Mouse (Mus musculus) stomach, embryonic 16.5 days (tissue): ENCODE measurements around the gene Ccl26. TPM values are rescaled to one million over a fixed set of nuclear protein-coding genes. Genes with fewer than 3 reads are reported as not detected.
"Not testable (repeated sequence)": the region's sequence is repeated elsewhere in the genome, so short reads cannot be mapped to it uniquely, and the experiment has no call there.

Experiments used
- ATAC-seq: fragments of 200-750 bp; cut with Nextera tagmentation; 2 replicates; pipeline ENCODE4 v1.8.0; 2017; ENCODE audit warnings: moderate number of reproducible peaks, moderate TSS enrichment; ENCODE audit not compliant: insufficient read depth, low FRiP score
- H3K27ac ChIP-seq: fragments of 300-500 bp; sonication (generic); 2 replicates; pipeline ENCODE4 v1.5.1; 2014; ENCODE audit warnings: low read length
- H3K27me3 ChIP-seq: fragments of 300-500 bp; sonication (generic); 2 replicates; pipeline ENCODE4 v1.6.1; 2014; ENCODE audit warnings: low read length, control low read depth, mixed read lengths; ENCODE audit not compliant: control insufficient read depth, insufficient read depth
- H3K36me3 ChIP-seq: fragments of 300-500 bp; sonication (generic); 2 replicates; pipeline ENCODE4 v1.6.1; 2014; ENCODE audit warnings: low read length; ENCODE audit not compliant: control insufficient read depth, insufficient read depth
- H3K4me1 ChIP-seq: fragments of 300-500 bp; sonication (generic); 2 replicates; pipeline ENCODE4 v1.6.1; 2014; ENCODE audit warnings: low read length, control low read depth, mixed read lengths; ENCODE audit not compliant: control insufficient read depth, insufficient read depth
- H3K4me2 ChIP-seq: fragments of 300-500 bp; sonication (generic); 2 replicates; pipeline ENCODE4 v1.6.1; 2014; ENCODE audit warnings: low read depth, low read length, mixed read lengths
- H3K4me3 ChIP-seq: fragments of 300-500 bp; sonication (generic); replicated peaks from 2 replicates; pipeline ENCODE4 v1.5.1; 2014; ENCODE audit warnings: mild to moderate bottlenecking, low read length
- H3K9ac ChIP-seq: fragments of 300-500 bp; sonication (generic); 2 replicates; pipeline ENCODE4 v1.6.1; 2014; ENCODE audit warnings: low read length
- H3K9me3 ChIP-seq: fragments of 300-500 bp; sonication (generic); replicated peaks from 2 replicates; pipeline ENCODE4 v1.6.1; 2016; ENCODE audit warnings: low read length, control low read depth; ENCODE audit not compliant: control insufficient read depth
- WGBS: fragments of 180-500 bp; shearing (Covaris S2); extraction: QIAGEN DNeasy Blood & Tissue Kit; methylation state at CpG from one replicate; pipeline ENCODE4 v1.1.7; 2014; 5-methylcytosine and 5-hydroxymethylcytosine counted together
- polyA plus RNA-seq: library from polyadenylated mRNA; unstranded; fragments of >200 nt; fragmentation: Nextera tagmentation; extraction: Ambion mirVana; gene quantifications from 2 replicates; pipeline ENCODE4 v1.2.1, GENCODE M21; 2015

Ccl26 gene
- polyA plus RNA-seq = not detected in 2 replicates

DNA sequence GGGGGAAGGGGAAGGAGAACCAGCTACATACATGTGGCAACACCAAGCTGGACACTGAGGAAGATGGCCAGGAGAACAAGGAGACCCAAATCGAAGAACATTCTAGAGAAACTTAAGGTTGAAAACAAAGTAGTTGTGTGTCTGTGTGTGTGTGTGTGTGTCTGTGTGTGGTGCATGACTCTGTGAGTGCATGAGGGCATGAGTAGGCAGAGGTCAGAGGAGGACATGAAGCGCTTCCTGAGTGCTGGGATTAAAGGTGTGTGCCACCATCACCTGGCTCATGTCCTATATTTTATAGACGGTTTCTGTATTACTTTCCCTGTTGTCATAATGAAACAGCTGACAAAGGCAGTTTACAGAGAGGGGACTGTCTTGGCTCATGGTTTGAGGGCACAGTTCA, at the start of gene Ccl26:
Gene Ccl26, minus strand, starts transcription at position 101 of the 400 bp plus-strand sequence.
- no peak for ATAC-seq
- no peak within 1 kb of the TSS for H3K27ac ChIP-seq
- no peaks in the 10 kb centered on the region for H3K36me3 ChIP-seq
- H3K27me3 ChIP-seq = no peaks in the 10 kb centered on the region
- H3K4me1 ChIP-seq = no peaks in the 10 kb centered on the region
- H3K4me3 ChIP-seq = no peak within 1 kb of the TSS
- H3K9me3 ChIP-seq = no peaks in the 10 kb centered on the region
- WGBS = 84% methylated on average over 3 of the region's 3 CpGs
- H3K4me2 ChIP-seq = no peak within 1 kb of the TSS
- H3K9ac ChIP-seq = no peak within 1 kb of the TSS

DNA sequence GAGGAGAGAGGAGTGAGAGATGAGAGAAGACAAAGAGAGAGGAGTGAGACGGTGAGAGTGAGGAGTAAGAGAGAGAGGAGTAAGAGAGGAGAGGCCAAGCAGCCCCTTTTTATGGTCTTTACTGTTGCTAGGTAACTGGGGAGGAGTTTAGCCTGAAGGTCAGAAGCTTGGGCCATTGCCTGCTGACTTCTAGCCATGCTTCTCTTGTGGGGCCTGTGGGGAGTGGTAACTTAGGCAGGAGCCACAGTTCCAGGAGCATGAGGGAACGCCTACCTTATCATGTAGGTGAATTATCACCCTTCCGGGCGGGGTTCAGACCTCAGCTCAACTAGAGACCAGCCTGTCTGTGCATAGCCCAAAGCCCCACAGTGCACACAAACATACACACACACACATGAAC, 46.4 kb upstream of the Ccl26 start:
- no peaks in the 10 kb centered on the region for H3K9me3 ChIP-seq
- no peak for ATAC-seq
- H3K4me2 ChIP-seq = no peak overlapping the region
- 61% methylated on average over 4 of the region's 4 CpGs for WGBS
- no peaks in the 10 kb centered on the region for H3K27me3 ChIP-seq
- H3K4me3 ChIP-seq = no peak overlapping the region
- no peak overlapping the region for H3K9ac ChIP-seq
- H3K27ac ChIP-seq = no peak overlapping the region
- H3K36me3 ChIP-seq = no peaks in the 10 kb centered on the region
- no peaks in the 10 kb centered on the region for H3K4me1 ChIP-seq

DNA sequence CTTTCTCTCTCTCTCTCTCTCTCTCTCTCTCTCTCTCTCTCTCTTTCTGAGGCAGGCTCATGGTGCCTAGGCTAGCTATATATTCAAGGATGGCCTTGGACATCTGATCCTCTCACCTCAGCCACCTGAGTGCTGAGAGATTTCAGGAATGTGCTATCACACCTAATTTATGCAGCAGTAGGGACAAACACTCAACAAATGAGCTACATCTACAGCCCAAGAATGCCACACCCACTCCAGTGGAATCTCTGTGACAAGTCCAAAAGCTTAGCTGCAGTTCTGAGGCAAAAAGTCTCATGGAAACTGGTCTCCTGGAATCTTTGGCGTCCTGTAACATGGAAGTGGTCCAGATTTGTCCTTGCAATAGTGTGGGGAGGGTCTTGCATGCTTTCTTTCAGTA, 44.2 kb upstream of the Ccl26 start:
- 49% methylated on average over 1 of the region's 1 CpGs for WGBS
- Histone ChIP-seq H3K36me3 (no peaks in the 10 kb centered on the region), H3K4me3 (no peak overlapping the region), H3K27me3 (no peaks in the 10 kb centered on the region), H3K9ac (no peak overlapping the region), H3K4me2 (no peak overlapping the region), H3K27ac (no peak overlapping the region), H3K4me1 (no peaks in the 10 kb centered on the region), H3K9me3 (peaks cover 6% of the 10 kb centered on the region; the same call in 1 of the 2 replicates)
- ATAC-seq = no peak

DNA sequence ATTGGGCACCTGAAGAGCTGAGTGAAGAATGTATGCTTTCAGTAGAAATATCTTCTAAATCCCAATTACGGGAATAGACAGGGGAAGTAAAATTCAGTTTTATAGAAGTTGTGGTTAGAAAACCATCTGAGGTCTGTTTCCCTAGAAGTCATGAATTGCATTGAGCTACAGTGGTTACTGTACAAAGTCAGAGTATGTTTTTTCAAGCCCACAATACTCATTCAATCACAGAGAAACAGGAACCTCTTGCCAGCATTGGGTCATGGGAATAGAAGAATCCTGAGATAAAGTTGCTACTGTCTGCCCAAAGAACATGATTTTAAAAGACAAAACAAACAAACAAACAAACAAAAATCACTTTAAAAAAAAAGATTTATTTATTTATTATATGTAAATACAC, 43.3 kb upstream of the Ccl26 start:
- WGBS = no CpG with 5 or more reads among the region's 1 CpGs

DNA sequence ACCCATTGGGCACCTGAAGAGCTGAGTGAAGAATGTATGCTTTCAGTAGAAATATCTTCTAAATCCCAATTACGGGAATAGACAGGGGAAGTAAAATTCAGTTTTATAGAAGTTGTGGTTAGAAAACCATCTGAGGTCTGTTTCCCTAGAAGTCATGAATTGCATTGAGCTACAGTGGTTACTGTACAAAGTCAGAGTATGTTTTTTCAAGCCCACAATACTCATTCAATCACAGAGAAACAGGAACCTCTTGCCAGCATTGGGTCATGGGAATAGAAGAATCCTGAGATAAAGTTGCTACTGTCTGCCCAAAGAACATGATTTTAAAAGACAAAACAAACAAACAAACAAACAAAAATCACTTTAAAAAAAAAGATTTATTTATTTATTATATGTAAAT, 41.3 kb upstream of the Ccl26 start:
- not testable (repeated sequence) for ATAC-seq, H3K27ac ChIP-seq, H3K27me3 ChIP-seq, H3K36me3 ChIP-seq, H3K4me2 ChIP-seq, H3K4me3 ChIP-seq, H3K4me1 ChIP-seq, H3K9ac ChIP-seq, H3K9me3 ChIP-seq
- no CpG with 5 or more reads among the region's 1 CpGs for WGBS

More for the DNA sequence above, 43.3 kb upstream of the Ccl26 start:
- H3K27ac ChIP-seq, H3K4me2 ChIP-seq, ATAC-seq, H3K9ac ChIP-seq, H3K4me1 ChIP-seq, H3K9me3 ChIP-seq, H3K36me3 ChIP-seq, H3K27me3 ChIP-seq, H3K4me3 ChIP-seq: not testable (repeated sequence)

DNA sequence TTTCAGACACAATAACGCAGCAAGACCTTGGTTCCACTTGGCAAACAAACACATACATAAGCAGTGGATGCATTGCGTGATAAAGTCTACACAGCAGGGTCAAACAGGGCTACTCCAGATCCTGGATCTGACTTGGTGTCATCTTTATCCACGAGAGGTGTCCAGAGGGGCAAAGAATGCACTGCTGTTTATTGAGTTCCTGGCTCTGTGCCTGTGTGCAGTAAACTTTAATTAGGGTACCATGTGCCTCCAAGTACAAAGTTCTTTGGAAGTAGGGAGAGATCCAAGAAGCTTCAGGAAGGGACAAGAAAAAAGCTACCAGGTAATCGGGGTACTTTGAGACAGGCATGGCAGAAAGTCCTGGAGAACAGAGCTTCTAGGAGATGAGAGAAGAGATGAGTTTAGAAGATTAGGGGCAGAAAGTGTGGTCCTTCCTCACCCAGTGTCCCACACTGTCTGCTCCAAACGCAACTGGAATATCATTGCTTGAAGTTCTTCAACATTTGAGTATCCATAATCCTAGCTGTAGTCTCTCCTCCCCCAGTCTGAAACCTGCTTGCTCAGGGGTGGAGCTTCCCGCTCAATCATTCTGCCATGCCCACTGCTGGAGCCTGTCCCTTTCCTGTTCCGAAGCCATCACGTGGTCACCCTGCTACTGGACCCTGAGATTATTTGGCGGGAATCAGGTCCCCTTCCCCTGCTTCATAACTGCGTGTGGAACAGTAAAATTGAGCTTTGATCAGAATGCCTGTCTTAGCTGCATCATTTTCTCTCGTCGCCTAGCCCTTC, 26.8 kb upstream of the Ccl26 start:
- H3K36me3 ChIP-seq = no peaks in the 10 kb centered on the region
- H3K27me3 ChIP-seq = no peaks in the 10 kb centered on the region
- H3K9me3 ChIP-seq = no peaks in the 10 kb centered on the region; the same call in 1 of the 2 replicates
- no peak overlapping the region for H3K9ac ChIP-seq
- H3K4me3 ChIP-seq = no peak overlapping the region
- no peaks in the 10 kb centered on the region for H3K4me1 ChIP-seq
- no peak overlapping the region for H3K4me2 ChIP-seq
- WGBS = 72% methylated on average over 10 of the region's 12 CpGs
- H3K27ac ChIP-seq = no peak overlapping the region
- no peak for ATAC-seq

DNA sequence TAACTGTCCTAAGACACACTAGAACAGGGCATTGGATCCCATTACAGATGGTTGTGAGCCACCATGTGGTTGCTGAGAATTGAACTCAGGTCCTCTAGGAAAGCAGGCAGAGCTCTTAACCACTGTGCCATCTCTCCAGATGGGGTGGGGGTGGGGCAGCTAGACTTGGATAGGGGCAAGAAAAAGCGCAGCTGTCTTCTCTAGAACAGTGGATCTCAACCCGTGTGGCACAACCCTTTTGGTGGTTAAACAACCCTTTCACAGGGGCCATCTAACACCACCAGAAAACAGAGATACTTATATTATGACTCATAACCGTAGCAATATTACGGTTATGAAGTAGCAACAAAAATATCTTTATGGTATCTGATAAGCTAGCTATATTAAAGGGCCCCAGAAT, 24.4 kb upstream of the Ccl26 start:
- WGBS = 80% methylated on average over 4 of the region's 4 CpGs
- Histone ChIP-seq H3K4me1 (no peaks in the 10 kb centered on the region), H3K27ac (no peak overlapping the region), H3K4me3 (no peak overlapping the region), H3K4me2 (no peak overlapping the region), H3K9ac (no peak overlapping the region), H3K36me3 (no peaks in the 10 kb centered on the region), H3K9me3 (no peaks in the 10 kb centered on the region; the same call in 1 of the 2 replicates), H3K27me3 (no peaks in the 10 kb centered on the region)
- ATAC-seq = no peak

DNA sequence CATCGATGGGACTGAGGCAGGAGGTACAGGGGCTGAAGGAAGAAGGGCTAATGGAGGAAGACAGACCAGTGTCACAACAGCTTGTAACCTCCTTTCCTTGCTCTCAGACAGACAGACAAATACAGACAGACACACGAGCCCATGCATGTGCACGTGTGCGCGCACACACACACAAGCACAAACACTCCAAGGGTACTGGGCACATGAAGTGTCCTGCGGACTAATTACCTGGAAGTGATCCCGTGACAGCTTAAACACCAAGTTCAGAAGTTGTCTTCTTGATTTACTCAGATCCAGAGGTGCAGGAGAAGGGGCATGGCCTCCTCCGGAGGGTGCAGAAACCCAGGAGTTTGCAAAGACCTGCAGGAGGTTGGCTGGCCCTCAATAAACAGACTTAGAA, 22.3 kb upstream of the Ccl26 start:
- no peaks in the 10 kb centered on the region for H3K27me3 ChIP-seq
- no peak overlapping the region for H3K27ac ChIP-seq
- H3K4me2 ChIP-seq = no peak overlapping the region
- no peaks in the 10 kb centered on the region for H3K4me1 ChIP-seq
- 83% methylated on average over 8 of the region's 8 CpGs for WGBS
- H3K9ac ChIP-seq = no peak overlapping the region
- H3K36me3 ChIP-seq = no peaks in the 10 kb centered on the region
- no peaks in the 10 kb centered on the region; the same call in 1 of the 2 replicates for H3K9me3 ChIP-seq
- no peak overlapping the region for H3K4me3 ChIP-seq
- no peak for ATAC-seq

DNA sequence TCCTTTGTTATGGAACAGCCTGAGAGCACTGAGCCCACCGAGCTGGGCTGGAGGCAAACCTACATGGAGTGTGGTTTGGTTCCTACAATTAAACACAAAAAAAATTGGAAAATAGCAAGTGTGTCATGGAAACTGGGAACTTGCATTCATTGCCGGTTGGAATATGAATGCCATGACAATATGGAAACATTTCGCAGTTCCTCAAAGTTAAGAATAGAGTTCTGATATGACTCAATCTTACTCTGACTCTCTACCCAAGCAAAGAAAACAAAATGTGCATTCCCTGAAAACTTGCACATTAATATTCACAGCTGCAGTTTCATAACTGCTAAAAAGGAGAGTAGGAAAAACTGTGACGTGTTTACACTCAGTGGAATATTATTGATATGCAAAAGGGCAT, 19.0 kb upstream of the Ccl26 start:
- WGBS = 80% methylated on average over 4 of the region's 4 CpGs

More for the DNA sequence above, 19.0 kb upstream of the Ccl26 start:
- no peaks in the 10 kb centered on the region for H3K27me3 ChIP-seq
- no peak overlapping the region for H3K4me2 ChIP-seq
- no peak for ATAC-seq
- H3K36me3 ChIP-seq = no peaks in the 10 kb centered on the region
- no peaks in the 10 kb centered on the region for H3K4me1 ChIP-seq
- H3K9me3 ChIP-seq = no peaks in the 10 kb centered on the region
- H3K4me3 ChIP-seq = no peak overlapping the region
- no peak overlapping the region for H3K9ac ChIP-seq
- H3K27ac ChIP-seq = no peak overlapping the region
